Mouse (Mus musculus) G1E (cell line): ENCODE measurements around the gene Idh3g. TPM values are rescaled to one million over a fixed set of nuclear protein-coding genes. Genes with fewer than 3 reads are reported as not detected.

ENCODE experiments used
- ATAC-seq: 2 replicates; pipeline ENCODE4 v1.8.0; 2016; ENCODE audit warnings: mild to moderate bottlenecking; ENCODE audit not compliant: insufficient number of reproducible peaks, poor library complexity, low FRiP score, severe bottlenecking; ENCODE audit errors: extremely low read depth
- DNase-seq: peaks from one replicate; pipeline ENCODE4 v3.0.0; 2012; ENCODE audit warnings: low spot score
- H3K27me3 ChIP-seq: 2 replicates; pipeline ENCODE4 v1.6.1; 2012; ENCODE audit warnings: mild to moderate bottlenecking, low read length, inconsistent platforms; ENCODE audit not compliant: insufficient read depth
- H3K36me3 ChIP-seq: replicated peaks from 2 replicates; pipeline ENCODE3; 2012; ENCODE audit warnings: mild to moderate bottlenecking, inconsistent platforms
- H3K4me1 ChIP-seq: 2 replicates; pipeline ENCODE4 v1.6.1; 2012; ENCODE audit warnings: low read depth, low read length, inconsistent platforms, mixed read lengths; ENCODE audit not compliant: insufficient read depth
- H3K4me3 ChIP-seq: 2 replicates; pipeline ENCODE4 v1.5.1; 2012; ENCODE audit warnings: low read depth, mild to moderate bottlenecking, inconsistent platforms, low read length, moderate library complexity, mixed read lengths
- H3K9me3 ChIP-seq: replicated peaks from 2 replicates; pipeline ENCODE4 v1.6.1; 2012; ENCODE audit warnings: inconsistent platforms
- CTCF ChIP-seq: IDR thresholded peaks from 2 replicates; pipeline ENCODE4 v1.5.1; 2012; ENCODE audit warnings: low read depth, low read length, inconsistent platforms, mixed read lengths
- GATA1 ChIP-seq: IDR thresholded peaks from 2 replicates; pipeline ENCODE4 v1.6.1; 2012; ENCODE audit warnings: borderline replicate concordance, low read length, inconsistent platforms, mixed read lengths
- GATA2 ChIP-seq: IDR thresholded peaks from 2 replicates; pipeline ENCODE4 v1.6.1; 2012; ENCODE audit warnings: low read depth, low read length, inconsistent platforms, borderline replicate concordance
- POLR2AphosphoS5 ChIP-seq: IDR thresholded peaks from 2 replicates; pipeline ENCODE4 v1.6.1; 2012; ENCODE audit warnings: low read depth, low read length, inconsistent platforms; ENCODE audit not compliant: insufficient replicate concordance
- TAL1 ChIP-seq: conservative IDR thresholded peaks from 2 replicates; pipeline ENCODE4 v1.6.1; 2012; ENCODE audit warnings: low read depth, low read length, inconsistent platforms, mixed read lengths
- polyA plus RNA-seq: library from polyadenylated mRNA; stranded (reverse); fragments of >175 nt; gene quantifications from 2 replicates; pipeline ENCODE4 v1.2.3, GENCODE M21; 2012
- total RNA-seq, 2 experiments: library from RNA; stranded (forward) in 1 of 2; stranded (reverse) in 1 of 2; fragments of 200-1000 nt in 1 of 2; fragments of >200 nt in 1 of 2; fragmentation: Nextera tagmentation in 1 of 2; gene quantifications; 2 replicates each; pipeline ENCODE4 v1.2.3; 2014 to 2017

The Idh3g gene
- total and polyA plus RNA-seq, 3 experiments = 27.0 to 393 (median 187) TPM

DNA sequence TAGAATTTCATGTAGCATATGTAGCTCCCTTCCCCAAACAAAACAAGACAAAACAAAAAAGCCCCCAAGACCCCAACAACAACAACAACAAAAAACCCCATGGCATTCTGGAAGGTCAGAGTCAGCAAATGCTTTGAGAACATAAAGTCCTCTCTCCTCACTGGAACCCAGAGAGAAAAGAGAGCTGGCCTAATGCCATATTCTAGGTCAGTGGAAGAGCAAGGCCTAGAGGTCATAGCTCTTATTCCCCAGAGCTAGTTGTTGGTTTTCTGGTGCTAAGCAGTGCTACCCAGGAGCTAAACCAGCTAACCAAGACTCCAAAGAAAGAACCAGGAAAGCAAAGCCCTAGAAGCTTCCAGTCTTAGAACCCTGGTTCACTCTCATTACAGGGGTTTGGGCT, 1.0 kb downstream of the Idh3g start:
- peak overlapping the region; percentile 85 for H3K4me3 ChIP-seq
- peaks cover 34% of the 10 kb centered on the region for H3K4me1 ChIP-seq
- H3K9me3 ChIP-seq = no peaks in the 10 kb centered on the region
- DNase-seq (no peak), ATAC-seq (no peak)
- TF ChIP-seq GATA1 (no peak), POLR2AphosphoS5 (no peak), GATA2 (no peak), CTCF (no peak), TAL1 (no peak)
- peaks cover 64% of the 10 kb centered on the region for H3K36me3 ChIP-seq
- no peaks in the 10 kb centered on the region for H3K27me3 ChIP-seq

DNA sequence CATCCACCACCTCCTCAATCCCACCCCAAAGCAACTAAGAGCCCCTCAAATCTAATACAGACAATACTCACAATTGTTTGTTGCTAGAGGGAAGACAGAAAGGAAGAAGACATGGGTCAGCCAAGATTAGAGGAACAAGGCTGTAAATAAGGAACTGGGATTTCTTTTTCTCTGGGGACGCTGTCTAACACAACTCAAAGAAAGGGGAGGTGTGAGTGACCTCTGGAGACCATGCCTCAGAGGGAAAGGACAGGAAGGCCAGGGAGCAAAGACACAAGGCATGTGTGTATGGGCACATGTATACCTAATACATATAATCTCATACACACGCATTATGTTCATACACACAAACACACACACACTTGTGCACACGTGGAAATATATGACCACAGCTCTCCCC, 4.5 kb downstream of the Idh3g start:
- no peak for TF ChIP-seq TAL1
- no peak for TF ChIP-seq CTCF
- TF ChIP-seq POLR2AphosphoS5 = no peak
- no peak for TF ChIP-seq GATA2
- no peak for TF ChIP-seq GATA1
- no peaks in the 10 kb centered on the region for H3K27me3 ChIP-seq
- ATAC-seq (no peak), DNase-seq (no peak)
- H3K36me3 ChIP-seq = peaks cover 76% of the 10 kb centered on the region
- peaks cover 15% of the 10 kb centered on the region for H3K4me1 ChIP-seq
- no peak overlapping the region for H3K4me3 ChIP-seq
- H3K9me3 ChIP-seq = no peaks in the 10 kb centered on the region

DNA sequence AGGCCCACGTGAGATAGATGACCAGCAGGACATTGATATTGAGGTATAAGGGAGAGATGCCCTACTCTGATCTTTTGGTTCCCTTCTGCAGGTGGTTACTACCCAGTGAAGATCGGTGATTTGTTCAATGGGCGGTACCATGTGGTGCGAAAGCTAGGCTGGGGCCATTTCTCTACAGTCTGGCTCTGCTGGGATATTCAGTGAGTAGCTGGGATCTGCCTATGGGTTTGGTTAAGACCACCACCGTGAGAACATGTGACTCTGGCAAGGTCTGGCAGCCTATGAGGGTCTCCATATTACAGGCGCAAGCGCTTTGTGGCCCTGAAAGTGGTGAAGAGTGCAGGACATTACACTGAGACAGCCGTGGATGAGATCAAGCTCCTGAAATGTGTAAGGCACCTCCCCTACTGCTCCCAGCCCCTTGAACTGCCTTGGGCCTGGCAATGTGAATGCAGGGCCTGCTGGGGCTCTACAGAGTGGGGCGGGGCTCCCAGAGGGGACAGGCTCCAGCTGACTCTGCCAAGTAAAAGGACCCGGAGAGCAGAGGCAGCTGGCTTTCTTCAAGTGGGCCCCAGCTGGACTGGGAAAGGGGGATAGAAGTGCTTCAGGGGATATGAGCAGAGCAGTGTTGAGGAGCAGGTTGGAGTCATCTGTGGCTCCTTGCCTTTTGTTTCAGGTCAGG, 11.8 kb downstream of the Idh3g start:
- DNase-seq = no peak
- TF ChIP-seq POLR2AphosphoS5 = no peak
- Histone ChIP-seq H3K4me3 (no peak overlapping the region), H3K27me3 (peaks cover 13% of the 10 kb centered on the region), H3K4me1 (no peaks in the 10 kb centered on the region), H3K36me3 (peaks cover 51% of the 10 kb centered on the region), H3K9me3 (no peaks in the 10 kb centered on the region)
- no peak for ATAC-seq

DNA sequence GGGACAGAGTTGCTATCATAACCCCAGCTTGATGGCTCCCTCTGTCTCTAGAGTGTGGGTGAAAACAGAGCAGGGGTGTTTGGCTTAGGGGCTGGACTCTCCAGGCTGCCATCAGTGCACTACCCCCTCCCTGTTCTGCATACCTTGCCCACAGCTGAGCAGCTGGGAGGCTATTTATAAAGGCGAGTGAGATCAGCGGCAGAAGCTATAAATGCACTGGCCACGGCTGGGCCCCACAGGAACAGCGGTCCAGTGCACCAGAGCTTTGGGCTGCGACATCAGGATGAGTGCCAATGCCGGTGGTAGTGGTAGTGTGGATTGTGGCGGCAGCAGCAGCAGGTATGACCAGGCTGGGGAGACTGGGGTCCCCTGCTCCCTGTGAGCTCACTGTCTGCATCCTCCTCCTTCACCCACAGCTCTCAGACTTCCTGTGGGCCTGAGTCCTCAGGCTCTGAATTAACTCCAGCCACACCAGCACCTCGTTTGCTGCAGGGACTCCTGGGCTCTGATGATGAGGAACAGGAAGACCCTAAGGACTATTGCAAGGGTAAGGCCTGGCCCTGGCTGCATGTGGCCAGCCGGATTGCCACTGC, 12.4 kb downstream of the Idh3g start, which contains the start of gene Srpk3:
Gene Srpk3 (plus strand): TSS at position 238 of the 593 bp plus-strand sequence.
- no peak for TF ChIP-seq POLR2AphosphoS5
- no peak for TF ChIP-seq CTCF
- no peak for TF ChIP-seq GATA2
- no peak for TF ChIP-seq GATA1
- no peak for TF ChIP-seq TAL1
- Histone ChIP-seq H3K36me3 (peaks cover 44% of the 10 kb centered on the region), H3K4me1 (no peaks in the 10 kb centered on the region), H3K9me3 (no peaks in the 10 kb centered on the region), H3K27me3 (peaks cover 18% of the 10 kb centered on the region), H3K4me3 (no peak within 1 kb of the TSS)
- ATAC-seq = no peak; the same call in 1 of the 2 replicates
- DNase-seq = no peak

DNA sequence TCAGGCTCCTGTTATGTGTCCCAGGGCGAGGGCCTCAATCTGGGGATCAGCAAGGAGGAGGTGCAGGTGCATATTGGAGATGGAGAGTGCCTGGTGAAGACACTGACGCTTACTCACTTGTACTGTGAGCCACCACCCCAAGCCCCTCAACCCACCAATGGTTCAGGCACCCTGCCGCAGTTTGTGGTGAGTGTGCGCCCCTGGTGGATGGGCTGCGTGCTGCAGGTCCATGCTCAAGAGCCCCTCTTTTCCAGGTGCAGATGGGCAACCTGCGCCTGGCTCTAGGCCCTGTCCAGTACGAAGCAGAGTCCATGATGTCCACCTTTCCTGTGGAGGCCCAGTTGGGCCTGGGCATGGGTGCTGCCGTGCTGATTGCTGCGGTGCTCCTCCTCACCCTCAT, 19.4 kb downstream of the Idh3g start:
- Histone ChIP-seq H3K27me3 (peaks cover 35% of the 10 kb centered on the region), H3K9me3 (no peaks in the 10 kb centered on the region), H3K4me3 (no peak overlapping the region), H3K36me3 (no peaks in the 10 kb centered on the region), H3K4me1 (no peaks in the 10 kb centered on the region)
- TF ChIP-seq POLR2AphosphoS5 (no peak), CTCF (peak; percentile 41; the same call in 1 of the 2 replicates)
- DNase-seq (no peak), ATAC-seq (no peak)

DNA sequence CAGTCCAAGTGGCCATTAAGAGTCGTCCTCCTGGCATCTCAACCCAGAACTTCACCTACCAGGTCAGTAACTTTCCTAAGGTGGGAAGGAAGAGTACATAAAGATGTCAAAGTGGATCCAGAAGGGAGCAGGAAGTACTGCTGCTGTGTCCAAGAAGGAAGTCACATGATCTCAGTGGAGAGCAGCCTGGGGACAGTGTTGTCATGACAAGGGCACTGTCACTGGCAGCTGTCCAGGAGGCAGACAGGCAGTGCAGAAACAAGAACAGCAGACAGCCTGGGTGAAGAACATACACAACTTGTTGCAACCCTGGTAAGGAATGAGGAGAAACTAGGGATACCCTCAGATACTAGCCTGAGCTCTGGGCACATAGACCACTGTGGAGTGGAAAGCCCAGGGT, 21.4 kb downstream of the Idh3g start:
- no peak for TF ChIP-seq GATA1
- TF ChIP-seq GATA2 = no peak
- TF ChIP-seq POLR2AphosphoS5 = no peak
- TF ChIP-seq CTCF = no peak
- no peak overlapping the region for H3K4me3 ChIP-seq
- peaks cover 31% of the 10 kb centered on the region for H3K27me3 ChIP-seq
- no peaks in the 10 kb centered on the region for H3K4me1 ChIP-seq
- no peaks in the 10 kb centered on the region for H3K9me3 ChIP-seq
- peak; percentile 10 for DNase-seq
- no peaks in the 10 kb centered on the region for H3K36me3 ChIP-seq
- ATAC-seq = no peak
